Mouse (Mus musculus) liver, postnatal 0 days (tissue): ENCODE measurements around the gene Psmb1.

Source experiments
- CTCF ChIP-seq: sonication (generic); IDR thresholded peaks from 2 replicates; pipeline ENCODE4 v1.5.1; 2016; ENCODE audit warnings: antibody characterized with exemption, low read depth
- EP300 ChIP-seq: IDR thresholded peaks from 2 replicates; pipeline ENCODE4 v1.6.1; 2016; ENCODE audit warnings: antibody characterized with exemption, low read depth, mild to moderate bottlenecking

DNA sequence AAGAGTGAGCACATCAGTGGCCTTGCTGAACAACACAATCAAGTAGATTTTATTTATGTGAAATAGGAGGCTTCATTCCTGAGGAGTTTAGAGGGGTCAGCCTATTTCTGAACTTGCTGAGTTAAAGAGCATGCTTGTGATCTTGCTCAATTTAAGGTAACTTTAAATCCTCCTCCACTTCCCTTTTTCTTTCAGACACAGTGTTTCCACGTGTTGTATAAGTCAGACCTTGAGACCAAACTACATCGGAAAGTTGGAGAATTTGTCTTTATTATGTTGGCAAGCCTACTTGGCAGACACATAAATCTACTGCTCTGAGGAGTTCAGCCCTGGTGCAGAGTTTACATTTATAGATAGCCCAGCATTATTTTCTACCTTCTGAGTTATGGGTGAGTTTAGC lies 29.3 kb upstream of the Psmb1 start:
- TF ChIP-seq CTCF (no peak), EP300 (no peak)
